Mouse (Mus musculus) 416B (cell line): ENCODE data around the gene Cort.
"Not testable (repeated sequence)": the region's sequence is repeated elsewhere in the genome, so short reads cannot be mapped to it uniquely, and the experiment has no call there.

Source experiments
- DNase-seq: peaks from one replicate; pipeline ENCODE4 v3.0.0; 2011; ENCODE audit warnings: low read depth

Cort gene

DNA sequence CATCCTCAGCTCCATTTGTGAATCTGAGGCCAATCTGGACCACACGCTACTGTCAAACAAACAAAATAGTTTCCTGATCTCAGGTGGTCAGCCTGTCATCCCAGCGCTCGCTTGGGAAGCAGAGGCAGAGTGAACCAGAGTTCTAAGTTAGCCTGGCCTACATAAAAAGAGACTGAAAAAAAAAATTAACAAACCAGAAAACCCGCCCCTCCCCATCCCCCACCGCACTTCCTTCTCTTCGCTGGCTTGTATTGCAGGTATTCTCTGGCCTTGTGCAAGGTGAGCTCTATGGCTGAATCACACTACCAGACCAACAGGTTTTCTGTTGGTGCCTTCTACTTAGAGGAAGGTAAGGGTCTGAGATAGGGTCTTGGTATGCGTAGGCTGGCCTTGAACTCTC lies 21.0 kb upstream of the Cort start:
- DNase-seq, result peak; percentile 17

DNA sequence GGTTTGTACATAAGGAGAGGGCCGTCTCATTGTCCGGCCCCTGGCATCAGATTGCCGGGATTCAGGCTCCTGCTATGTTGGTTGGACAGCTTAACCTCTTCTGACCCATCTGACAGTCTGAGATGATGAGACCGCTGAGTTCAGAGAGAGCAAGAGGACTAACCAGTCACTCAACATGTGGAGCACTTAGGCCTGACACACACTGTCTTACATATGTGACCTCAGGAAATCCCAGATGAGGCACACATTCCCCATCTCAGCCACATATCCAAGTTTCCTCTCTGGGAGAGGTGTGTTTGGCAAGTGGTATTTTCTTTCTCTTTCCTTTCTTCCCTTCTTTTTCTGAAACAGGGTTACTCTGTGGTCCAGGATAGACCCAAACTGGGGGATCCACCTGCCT lies 18.6 kb upstream of the Cort start:
- DNase-seq, result no peak

DNA sequence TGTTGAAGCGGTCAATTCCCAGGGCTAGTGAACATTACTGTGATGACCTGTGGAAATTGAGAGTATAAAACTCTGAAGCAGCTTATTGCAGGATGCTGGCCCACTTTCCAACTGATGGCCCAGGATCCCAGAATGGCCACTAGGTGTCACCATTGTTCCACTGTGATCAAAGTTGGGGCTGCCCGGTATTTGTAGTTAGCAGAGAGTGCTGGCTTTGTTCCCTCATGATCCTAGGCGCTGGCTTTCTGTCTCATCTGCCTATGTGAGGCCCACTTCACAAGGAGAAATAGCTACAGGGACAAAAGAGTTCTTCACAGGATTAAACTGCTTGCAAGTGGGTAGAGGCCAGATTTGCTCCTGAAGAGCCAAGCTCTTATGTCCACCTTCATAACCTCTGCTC lies 17.9 kb upstream of the Cort start:
- peak; percentile 85 for DNase-seq

DNA sequence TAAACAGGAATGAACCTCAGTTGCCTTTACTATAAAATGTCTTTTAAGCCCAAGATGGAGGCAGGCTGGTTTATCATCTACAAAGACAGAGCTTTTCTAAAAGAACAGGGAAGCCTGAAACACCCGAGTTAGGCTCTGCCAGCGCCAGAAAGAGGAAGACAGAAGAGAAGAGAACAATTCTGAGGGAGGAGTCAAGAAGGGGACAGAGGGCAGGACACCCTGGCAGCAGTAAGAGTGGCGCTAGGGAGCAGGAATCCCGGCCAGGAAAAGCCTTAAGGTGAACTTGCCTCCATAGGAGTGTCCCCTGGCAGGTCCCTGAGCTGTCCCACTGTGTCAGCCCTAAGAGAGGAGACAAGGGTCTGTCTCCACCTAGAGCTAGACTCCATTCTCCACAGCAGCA lies 17.0 kb upstream of the Cort start:
- peak; percentile 17 for DNase-seq

DNA sequence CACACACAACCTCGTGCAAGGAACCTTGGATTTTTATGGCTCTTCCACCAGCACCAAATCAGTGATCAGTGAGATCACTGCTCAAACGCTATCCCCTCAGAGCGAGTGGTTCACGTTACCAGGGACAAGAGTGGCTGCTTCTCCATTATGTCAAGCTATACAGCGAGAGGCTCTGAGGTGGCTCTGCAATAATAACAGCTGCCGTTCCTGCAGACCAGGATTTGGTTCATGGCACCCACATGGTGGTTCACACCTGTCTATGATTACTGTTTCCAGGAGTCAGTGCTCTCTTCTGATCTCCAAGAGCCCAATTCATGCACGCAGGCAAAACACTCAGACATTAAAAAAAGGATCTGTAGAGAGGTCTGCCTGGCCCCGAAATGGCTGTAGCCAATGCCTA lies 12.0 kb upstream of the Cort start:
- DNase-seq, result no peak

DNA sequence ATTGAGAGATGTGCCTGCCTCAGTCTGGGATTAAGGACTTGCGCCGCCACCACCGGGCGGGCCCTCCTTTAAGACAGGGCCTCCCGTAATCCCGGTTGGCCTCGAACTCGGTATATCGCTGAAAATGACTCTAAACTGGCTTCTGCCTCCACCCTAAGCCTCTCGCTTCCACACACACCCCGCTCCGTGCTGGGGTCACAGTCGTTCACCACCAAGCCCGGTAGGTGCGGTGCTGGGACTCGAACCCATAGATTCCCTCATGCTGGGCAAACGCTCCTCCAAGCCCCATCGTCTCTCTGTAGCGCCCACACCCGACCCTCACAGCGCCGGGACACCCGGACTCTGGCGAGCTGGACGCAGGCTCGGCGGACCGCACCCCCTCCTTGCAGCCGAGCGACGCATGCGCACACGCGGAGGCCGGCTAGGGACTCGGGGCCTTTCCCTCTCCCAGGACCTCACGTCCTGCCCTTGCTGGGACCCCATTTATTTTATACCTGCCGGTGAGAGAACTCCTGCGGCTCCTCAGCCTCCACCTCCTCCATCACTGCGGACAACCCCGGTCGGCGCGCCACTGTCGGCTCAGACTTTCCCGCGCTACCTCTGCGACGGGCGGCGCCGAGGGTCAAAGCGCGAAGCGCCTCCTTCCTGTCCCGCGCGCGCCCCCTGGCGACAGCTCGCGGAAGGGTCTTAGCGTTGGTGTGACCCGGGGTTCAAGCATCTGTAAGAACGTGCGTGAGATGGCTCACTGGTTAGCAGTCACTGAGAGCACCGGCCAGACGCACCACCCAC lies 10.6 kb upstream of the Cort start, which contains the start of gene Cenps:
Gene Cenps, minus strand, starts transcription at position 648 of the 789 bp plus-strand sequence.
- DNase-seq, result peak; percentile 92

DNA sequence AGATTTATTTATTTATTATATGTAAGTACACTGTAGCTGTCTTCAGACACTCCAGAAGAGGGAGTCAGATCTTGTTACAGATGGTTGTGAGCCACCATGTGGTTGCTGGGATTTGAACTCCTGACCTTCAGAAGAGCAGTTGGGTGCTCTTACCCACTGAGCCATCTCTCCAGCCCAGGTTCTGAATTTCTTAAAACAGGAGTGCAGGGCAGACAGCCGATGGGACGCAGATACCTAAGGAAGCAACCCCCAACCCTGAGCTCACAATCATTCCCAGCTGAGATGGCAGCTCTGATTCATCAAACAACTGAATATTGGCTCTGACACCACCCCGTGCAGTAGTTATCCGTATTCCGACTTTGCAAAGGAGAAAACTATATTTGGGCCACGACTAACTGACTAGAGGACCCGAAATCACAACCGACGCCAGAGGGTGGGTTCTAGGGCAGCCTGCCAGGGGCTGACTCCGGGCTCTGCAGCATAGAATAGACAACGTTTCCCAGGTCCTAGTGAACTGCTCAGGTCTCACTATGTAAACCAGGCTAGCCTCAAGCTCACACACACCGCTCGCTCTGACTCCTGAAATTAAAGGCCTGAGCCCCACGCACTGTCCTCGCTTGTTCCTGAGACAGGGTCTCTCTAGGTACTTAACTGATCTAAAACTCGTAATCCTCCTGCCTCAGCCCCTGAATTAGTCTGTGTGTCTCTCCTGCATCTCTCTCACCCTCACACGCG lies 9.7 kb upstream of the Cort start:
- peak; percentile 26 for DNase-seq

DNA sequence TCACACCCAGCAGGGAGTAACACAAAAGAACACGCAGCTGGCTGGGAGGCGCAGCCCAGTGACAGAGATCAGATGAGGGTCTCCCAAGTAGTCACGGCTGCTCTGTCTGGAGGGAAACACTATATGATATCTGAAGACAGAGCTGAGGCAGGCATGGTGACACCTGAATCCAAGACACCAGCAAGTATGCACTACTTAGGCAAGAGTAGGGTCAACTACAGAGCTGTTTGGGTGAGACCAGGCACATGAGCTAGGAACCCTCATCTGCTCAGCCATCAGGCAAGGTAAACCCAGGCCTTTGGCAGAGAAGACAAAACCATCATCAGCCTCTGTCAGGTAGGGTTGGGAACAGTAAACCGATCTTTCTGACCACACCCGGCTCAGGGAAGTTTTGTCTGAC lies 6.8 kb upstream of the Cort start:
- DNase-seq, result no peak

DNA sequence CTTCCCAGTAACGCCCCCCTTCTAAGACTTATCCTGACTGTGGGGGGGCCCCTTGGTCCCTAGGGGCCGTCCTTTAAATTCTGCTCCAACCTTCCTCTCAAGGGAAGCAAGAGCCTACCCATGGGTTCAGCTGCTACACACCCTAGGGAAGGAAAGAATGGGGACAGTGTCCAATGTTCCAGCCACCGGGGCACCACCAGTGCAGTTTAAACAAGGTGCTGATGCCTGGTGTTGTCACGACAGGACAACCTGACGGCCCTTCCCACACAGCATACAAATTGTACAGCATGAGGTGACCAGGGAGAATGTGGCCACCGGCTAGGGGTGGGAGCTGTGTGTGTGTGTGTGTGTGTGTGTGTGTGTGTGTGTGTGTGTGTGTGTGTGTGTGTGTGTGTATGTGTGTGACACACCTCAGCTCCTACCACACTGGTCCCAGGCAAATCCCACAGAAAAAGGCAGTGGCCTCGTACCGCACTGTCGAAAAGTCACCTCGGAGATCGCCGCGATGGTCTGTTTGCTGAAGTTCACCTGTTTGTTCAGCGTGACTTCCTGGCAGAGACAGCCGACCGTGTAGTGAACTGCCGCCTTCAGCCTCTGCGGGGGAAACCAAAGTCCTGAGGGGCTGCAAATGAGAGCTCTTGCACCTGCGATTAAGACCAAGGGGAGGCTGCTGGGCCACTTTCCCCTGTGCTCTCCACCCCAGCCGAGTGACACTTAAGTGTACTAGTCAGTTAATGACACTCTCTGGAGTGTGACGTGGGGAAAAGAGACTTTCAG lies 5.4 kb upstream of the Cort start:
- DNase-seq, result no peak

DNA sequence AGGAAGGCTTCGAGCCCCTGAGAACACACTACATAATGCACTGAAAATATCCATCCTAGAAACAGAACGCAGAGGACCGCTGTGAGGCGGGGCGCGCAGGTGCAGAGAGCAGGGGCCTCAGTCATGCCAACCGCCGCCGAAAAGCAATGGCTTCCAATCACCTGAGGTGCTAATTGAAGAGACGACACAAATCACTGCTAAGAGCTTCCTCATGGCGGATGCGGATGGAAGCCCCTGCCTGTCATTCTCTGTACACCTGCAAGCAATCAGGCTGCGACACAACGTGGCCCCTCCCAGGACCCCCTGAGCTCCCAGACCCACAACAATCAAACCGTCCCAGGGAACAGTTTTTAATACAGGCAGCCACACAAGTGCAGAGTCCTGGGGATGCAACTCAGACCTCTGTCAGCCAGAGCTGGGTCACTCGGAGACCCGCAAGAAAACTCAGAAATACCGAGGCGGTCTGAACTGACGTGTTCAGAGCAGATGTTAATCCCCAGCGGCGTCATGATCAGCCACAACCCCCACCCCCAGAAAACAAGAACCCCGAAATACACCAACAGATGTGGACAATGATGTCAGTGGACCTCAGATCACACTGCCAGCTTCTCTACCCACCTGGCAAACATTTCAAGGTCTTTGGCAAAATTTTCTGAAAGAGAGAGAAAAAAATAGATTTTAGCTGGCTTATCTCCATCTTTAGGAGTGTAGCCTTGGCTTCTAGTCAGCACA lies 4.6 kb upstream of the Cort start:
- DNase-seq, result no peak

DNA sequence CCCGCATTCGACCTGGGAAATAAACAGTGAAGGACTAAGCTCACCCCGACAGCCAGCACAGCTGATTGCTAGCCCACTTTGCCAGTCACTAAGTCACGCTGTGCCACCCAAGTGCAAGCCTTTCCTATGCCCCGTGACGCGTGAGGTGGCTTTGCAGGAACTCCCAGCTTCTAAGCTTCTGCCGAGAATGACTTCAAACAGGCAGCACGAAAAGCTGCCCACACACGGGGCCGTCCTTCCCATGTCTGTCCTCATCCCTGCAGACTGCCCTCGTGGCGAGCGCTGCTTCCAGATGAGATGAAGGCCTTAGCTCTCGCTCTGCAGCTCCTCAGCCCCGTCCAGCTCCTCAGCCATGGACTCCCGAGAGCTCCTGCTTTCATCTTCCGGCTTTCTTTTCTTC lies 1.9 kb upstream of the Cort start:
- DNase-seq, result no peak

DNA sequence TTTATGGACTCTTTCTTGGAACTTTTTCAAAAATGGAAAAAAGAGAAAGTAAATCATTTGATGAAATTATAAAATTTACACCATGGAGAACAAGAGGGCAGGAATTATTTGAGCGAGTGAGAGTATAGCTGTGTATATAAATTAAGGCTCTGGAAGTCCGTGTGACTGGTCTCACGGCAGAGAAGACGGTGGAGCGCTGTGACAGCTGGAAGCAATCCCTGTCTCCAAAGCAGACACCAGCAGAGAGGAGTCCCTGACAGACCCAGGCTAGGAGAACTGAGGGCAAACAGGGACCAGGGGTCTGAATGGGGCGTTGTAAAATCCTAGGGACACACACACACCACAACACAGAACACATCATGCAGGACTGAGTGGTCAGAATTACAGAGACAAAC lies 451 bp downstream of the Cort start:
- no peak for DNase-seq

DNA sequence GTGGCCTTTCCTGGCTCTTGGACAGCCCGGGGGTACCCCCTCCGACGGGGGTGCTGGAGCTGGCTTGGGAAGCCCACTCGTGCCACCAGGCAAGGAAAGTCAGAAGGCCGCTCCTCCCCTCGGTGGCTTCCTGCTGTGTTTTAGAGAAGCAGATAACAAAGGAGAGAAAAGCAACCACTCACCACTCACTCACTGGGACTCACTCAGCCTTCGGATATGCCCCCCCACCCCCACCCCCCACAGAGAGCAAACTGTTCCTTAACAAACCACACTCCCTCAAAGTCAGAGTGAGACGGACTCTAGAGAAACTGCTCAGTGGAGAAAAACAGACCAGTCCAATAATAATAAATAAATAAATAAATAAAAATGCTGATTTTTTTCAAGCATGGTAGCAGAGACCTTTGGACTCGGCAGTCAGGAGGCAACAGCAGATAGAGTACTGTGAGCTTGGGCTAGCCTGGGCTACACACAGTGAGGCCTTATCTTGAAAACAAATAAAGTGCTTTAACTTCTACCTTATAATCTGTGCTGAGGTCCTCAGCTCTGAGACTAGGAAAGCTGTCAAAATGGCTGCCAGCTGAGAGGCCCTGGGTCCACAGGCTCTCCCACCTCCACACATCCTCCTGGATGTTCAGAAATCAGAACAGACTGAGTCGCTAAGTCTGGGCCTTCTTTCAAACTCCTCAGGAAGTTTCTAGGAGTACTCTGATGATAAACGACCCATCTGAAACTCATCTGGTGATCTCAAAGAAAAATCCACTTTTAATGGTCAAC lies 1.0 kb downstream of the Cort start:
- no peak for DNase-seq

DNA sequence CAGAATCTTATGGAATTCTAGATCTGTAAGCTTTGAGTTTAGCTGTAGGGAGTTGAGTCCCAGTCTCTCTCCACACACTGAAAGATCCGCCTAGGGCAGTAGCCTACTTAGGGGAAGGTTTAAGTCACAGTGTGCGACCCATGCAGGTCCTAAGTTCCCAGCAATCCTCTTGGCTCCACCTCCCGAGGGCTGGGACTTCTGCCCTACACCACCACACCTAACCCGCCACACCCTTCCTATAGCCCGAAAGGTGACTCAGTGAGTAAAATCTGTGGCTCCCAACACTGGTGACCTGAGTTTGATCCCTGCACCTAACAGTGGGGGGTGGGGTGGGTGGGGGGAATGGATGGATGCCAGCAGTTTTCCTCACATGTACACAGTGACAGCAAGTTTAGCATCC lies 3.1 kb downstream of the Cort start:
- DNase-seq, result no peak

DNA sequence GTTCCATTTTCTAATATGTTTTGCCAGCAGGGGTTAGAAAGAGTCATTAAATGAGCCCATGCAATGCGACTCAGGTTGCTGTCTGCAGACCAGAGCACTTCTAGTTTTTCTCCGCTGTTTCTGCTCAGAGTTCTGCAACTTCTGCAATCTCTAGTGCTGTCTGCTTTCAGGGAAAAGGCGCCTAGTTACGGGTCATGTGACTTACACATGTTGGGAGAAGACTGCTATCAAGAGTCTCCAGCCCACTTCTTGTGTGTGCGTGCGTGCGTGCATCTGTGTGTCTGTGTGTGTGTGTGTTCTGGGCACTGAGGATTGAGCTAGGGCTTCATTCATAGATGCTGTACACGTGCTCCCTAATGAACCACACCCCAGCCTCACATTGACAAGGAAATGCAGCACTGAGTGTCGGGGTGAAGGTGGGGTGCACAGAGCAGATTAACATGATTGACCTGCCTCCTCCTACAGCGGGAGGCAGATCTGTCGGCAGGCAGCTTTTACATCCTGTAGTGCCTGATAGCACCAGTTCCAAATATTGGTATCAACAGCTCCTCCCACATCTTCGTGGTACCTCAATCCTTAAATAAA lies 6.5 kb downstream of the Cort start:
- not testable (repeated sequence) for DNase-seq

DNA sequence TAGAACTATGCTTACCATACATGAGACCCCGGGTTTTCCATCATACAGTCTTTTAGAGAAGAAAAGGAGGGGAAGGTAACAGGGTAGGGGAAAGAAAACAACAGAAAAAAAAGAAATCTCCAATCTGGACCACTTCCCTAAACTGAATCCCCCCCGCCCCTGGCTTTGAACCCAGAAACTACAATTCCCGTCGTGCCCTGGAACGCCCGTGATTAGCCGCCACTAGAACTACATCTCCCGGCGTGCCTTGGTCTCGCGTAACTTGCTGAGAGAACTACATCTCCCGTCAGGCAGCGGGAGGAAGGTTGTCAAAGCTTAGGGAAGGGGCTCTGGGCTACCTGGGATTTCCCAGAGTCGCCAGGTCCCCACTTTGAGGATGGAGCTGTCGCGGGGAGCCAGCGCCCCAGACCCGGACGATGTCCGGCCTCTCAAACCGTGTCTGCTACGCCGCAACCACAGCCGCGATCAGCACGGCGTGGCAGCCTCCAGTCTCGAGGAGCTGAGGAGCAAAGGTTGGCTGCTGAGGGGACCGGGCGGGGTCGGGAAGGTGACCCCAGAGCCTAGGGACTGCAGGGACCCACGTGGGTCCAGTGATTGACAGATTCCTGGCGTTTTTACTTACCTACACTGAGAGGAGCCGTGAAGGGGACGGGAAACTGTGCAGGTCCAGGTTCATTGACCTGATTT lies 22.5 kb downstream of the Cort start, which contains the start of gene Dffa:
Gene Dffa, plus strand, starts transcription at position 272 of the 687 bp plus-strand sequence.
- DNase-seq, result peak; percentile 91

DNA sequence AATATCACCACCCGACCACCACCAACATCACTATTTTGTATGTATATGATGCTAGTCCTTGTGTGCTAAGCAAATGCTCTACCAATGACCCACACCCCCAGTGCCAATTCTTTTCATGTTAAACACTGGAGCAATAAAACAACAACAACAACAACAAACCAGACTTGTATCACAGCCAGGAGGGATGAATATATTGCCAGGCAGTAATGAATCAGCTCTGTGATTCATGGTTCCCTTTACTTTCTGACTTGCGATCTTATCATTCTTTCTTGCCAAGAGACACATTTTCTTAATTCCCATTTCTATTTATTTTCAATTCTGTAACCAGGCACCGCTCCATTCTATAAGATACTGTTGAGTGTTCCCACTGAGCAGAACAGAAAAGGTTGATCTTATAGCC lies 25.1 kb downstream of the Cort start:
- DNase-seq, result peak; percentile 35

DNA sequence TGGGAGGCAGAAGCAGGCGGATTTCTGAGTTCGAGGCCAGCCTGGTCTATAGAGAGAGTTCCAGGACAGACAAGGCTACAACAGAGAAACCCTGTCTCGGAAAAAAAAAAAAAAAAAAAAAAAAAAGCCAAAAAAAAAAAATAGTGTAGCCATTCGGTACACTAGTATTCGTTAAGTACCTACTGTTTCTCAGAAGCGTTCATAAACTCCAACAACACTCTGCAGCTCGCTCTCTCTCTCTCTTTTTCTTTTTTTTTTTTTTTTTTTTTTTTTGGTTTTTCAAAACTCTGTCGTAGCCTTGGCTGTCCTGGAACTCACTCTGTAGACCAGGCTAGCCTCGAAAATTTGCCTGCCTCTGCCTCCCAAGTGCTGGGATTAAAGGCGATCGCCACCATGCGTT lies 26.1 kb downstream of the Cort start:
- DNase-seq, result not testable (repeated sequence)

DNA sequence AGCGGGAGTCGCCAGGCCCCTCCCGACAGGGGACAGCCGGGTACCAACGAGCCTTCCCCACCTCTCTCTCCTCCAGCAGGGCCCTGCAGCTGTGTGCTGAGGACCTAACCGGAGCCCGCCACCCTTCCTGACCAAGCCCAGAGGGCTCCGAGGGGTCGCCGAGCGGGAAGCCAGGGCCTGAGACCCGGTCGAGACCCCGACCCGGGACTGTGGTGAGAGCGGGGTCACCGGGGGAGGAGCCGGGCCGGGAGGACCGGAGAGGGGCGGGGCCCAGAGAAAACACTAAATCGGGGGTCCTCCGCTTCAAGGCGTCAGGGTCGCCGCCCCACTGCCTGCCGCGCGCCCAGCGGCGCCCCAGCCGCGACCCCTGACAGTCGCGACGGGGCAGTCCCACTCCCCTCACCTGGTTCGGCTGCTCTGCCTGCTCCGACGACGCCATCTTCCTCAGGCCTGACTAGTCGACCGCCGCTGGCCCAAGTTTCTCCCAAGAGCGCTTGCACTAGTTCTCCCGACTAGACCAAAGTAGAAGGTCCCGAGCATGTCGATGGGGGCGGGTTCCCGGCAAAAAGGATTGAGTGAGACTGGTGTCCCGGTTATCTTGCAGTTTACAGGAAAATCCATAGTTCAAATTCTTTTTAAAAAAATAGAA lies 27.1 kb downstream of the Cort start, which contains the start of gene Pex14:
Gene Pex14, minus strand, starts transcription at position 508 of the 649 bp plus-strand sequence.
- peak; percentile 88 for DNase-seq

DNA sequence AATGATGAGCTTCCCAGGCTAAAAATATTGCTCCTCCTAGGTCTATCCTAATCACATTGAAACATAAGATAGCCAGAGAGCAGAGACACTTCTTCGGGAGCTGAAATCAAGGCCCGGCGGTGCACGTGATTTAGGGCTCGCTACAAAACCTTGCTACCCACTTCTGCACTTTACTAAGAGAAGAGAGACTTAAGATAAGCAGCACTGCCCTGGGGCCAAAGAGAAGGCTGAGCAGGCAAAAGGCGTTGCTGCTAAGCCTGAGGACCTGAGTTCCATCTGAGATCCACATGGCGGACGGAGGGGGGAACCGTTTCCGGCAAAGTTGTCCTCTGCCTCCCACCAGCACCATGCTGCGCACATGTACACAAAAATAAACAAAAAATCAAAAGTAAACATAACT lies 28.0 kb downstream of the Cort start:
- peak; percentile 28 for DNase-seq
